Mouse (Mus musculus) thymus, adult 2 months (tissue): Measurements from ENCODE around the gene Apol11a.

ENCODE experiments used
- CTCF ChIP-seq: fragments of 200-500 bp; IDR thresholded peaks from 2 replicates; pipeline ENCODE4 v1.5.1; 2012; ENCODE audit warnings: mild to moderate bottlenecking, control low read depth, low read length, moderate library complexity, borderline replicate concordance; ENCODE audit not compliant: control insufficient read depth, poor library complexity, insufficient read depth; ENCODE audit errors: extremely low read depth
- POLR2A ChIP-seq: fragments of 200-500 bp; IDR thresholded peaks from 2 replicates; pipeline ENCODE4 v1.6.1; 2012; ENCODE audit warnings: mild to moderate bottlenecking, low read length, control low read depth, moderate library complexity; ENCODE audit not compliant: control insufficient read depth, poor library complexity, insufficient read depth; ENCODE audit errors: extremely low read depth

DNA sequence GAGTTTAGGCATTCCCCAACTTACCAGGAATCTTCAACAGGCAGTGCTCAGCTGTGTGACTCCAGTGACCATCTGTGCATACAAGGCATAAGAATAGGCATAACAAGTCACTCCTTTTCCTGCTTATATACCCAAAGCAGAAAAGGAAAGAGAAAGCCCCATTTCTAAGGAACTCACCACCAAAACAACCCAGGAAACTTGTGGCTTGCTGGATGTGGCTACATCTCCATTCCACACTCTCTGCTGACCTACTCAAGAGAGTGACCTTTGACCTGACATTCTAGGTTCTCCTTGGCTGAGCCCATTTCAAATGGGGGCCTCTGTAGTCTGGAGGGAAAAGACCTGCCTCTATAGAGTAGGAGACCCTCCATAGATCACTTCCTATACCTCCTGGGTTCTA lies 25.1 kb downstream of the Apol11a start, which contains the start of gene Apol7c:
- TF ChIP-seq CTCF (no peak), POLR2A (no peak)
